Mouse (Mus musculus): ENCODE measurements around the gene Exd2.

Exd2 gene

GRCm38 (mm10) chr12:80462942-80463651 is at the start of gene Exd2:
Exd2 (plus strand) TSS chr12:80463095.
- DNase-seq, result peak; percentile 96 to 97

GRCm38 (mm10) chr12:80415100-80415499 is 47.8 kb upstream of the Exd2 start:
- DNase-seq, result no peak

GRCm38 (mm10) chr12:80427683-80428082 is 35.2 kb upstream of the Exd2 start:
- DNase-seq, result peak in 1 of 2 experiments; percentile 13

GRCm38 (mm10) chr12:80433266-80433665 is 29.6 kb upstream of the Exd2 start:
- DNase-seq, result no peak

- peak in 1 of 2 experiments; percentile 71 for DNase-seq
These were observed 28.3 kb upstream of the Exd2 start for GRCm38 (mm10) chr12:80434601-80434960.

- DNase-seq, result peak; percentile 84 to 85
These were observed 27.8 kb upstream of the Exd2 start for GRCm38 (mm10) chr12:80434961-80435691.

GRCm38 (mm10) chr12:80435887-80436286 is 27.0 kb upstream of the Exd2 start:
- DNase-seq, result no peak

- peak; percentile 86 to 90 for DNase-seq
These were observed 26.4 kb upstream of the Exd2 start, which contains the start of gene Dcaf5 for GRCm38 (mm10) chr12:80436336-80436976. Dcaf5 (minus strand) TSS chr12:80436601.

- DNase-seq, result no peak
These were observed 25.7 kb upstream of the Exd2 start for GRCm38 (mm10) chr12:80437051-80437675.

- peak; percentile 47 to 52 for DNase-seq
These were observed 21.9 kb upstream of the Exd2 start for GRCm38 (mm10) chr12:80440957-80441356.

- no peak for DNase-seq
These were observed 18.3 kb upstream of the Exd2 start for GRCm38 (mm10) chr12:80444525-80445109.

- DNase-seq, result no peak
These were observed 9.4 kb upstream of the Exd2 start for GRCm38 (mm10) chr12:80453506-80453905.

GRCm38 (mm10) chr12:80458033-80458432 is 4.9 kb upstream of the Exd2 start:
- no peak for DNase-seq

GRCm38 (mm10) chr12:80462292-80462896 is 501 bp upstream of the Exd2 start:
- peak; percentile 65 to 67 for DNase-seq

- DNase-seq, result peak; percentile 51 to 56
These were observed 873 bp downstream of the Exd2 start for GRCm38 (mm10) chr12:80463666-80464269.

GRCm38 (mm10) chr12:80470206-80470605 is 7.3 kb downstream of the Exd2 start:
- DNase-seq, result no peak

GRCm38 (mm10) chr12:80471926-80472325 is 9.0 kb downstream of the Exd2 start:
- DNase-seq, result no peak

- DNase-seq, result no peak
These were observed 10.8 kb downstream of the Exd2 start for GRCm38 (mm10) chr12:80473731-80474130.

- DNase-seq, result no peak
These were observed 17.1 kb downstream of the Exd2 start for GRCm38 (mm10) chr12:80479986-80480385.

- no peak for DNase-seq
These were observed 20.5 kb downstream of the Exd2 start for GRCm38 (mm10) chr12:80483397-80483796.

GRCm38 (mm10) chr12:80493311-80493710 is 30.4 kb downstream of the Exd2 start:
- DNase-seq, result no peak

- DNase-seq, result no peak
These were observed 32.8 kb downstream of the Exd2 start for GRCm38 (mm10) chr12:80495691-80496090.
